Mouse (Mus musculus) MEL (cell line): ENCODE data around the gene Habp2. TPM values are rescaled to one million over a fixed set of nuclear protein-coding genes. Genes with fewer than 3 reads are reported as not detected.

ENCODE experiments used
- DNase-seq: peaks from one replicate; pipeline ENCODE4 v3.0.0; 2011; ENCODE audit warnings: low read depth, low spot score
- H3K27ac ChIP-seq: 2 replicates; pipeline ENCODE4 v1.5.1; 2012; ENCODE audit warnings: low read depth, mild to moderate bottlenecking, control low read depth, low read length, moderate library complexity; ENCODE audit not compliant: control insufficient read depth
- H3K27me3 ChIP-seq, 2 experiments: fragments of 150-350 bp in 1 of 2; sonication (generic) in 1 of 2; 2 replicates each; pipeline ENCODE4 v1.6.1; 2012; ENCODE audit warnings: low read length in 2 of 2, mild to moderate bottlenecking in 2 of 2, improper control_type of control experiment in 1 of 2, moderate library complexity in 1 of 2; ENCODE audit not compliant: insufficient read depth in 2 of 2, control insufficient read depth in 1 of 2
- H3K36me3 ChIP-seq, 2 experiments: 2 replicates each; pipeline ENCODE4 v1.6.1; 2012 to 2014; ENCODE audit warnings: low read length in 2 of 2, improper control_type of control experiment in 1 of 2, inconsistent platforms in 1 of 2, mild to moderate bottlenecking in 1 of 2; ENCODE audit not compliant: insufficient read depth in 2 of 2, control insufficient read depth in 1 of 2
- H3K4me1 ChIP-seq, 2 experiments: fragments of 150-350 bp in 1 of 2; sonication (generic) in 1 of 2; 2 replicates each; pipeline ENCODE4 v1.6.1; 2012; ENCODE audit warnings: low read length in 2 of 2, improper control_type of control experiment in 1 of 2, mild to moderate bottlenecking in 1 of 2; ENCODE audit not compliant: insufficient read depth in 2 of 2, control insufficient read depth in 1 of 2
- H3K4me3 ChIP-seq, 2 experiments: fragments of 150-350 bp in 1 of 2; sonication (generic) in 1 of 2; 2 replicates each; pipeline ENCODE4 v1.5.1; 2012; ENCODE audit warnings: low read depth in 2 of 2, low read length in 2 of 2, mild to moderate bottlenecking in 2 of 2, moderate library complexity in 2 of 2, control low read depth in 1 of 2, improper control_type of control experiment in 1 of 2; ENCODE audit not compliant: control insufficient read depth in 1 of 2, insufficient read depth in 1 of 2
- H3K79me2 ChIP-seq: 2 replicates; pipeline ENCODE4 v1.6.1; 2012; ENCODE audit warnings: mild to moderate bottlenecking, low read length, moderate library complexity; ENCODE audit not compliant: control insufficient read depth, poor library complexity, insufficient read depth
- H3K9ac ChIP-seq: 2 replicates; pipeline ENCODE4 v1.6.1; 2012; ENCODE audit warnings: low read depth, mild to moderate bottlenecking, control low read depth, low read length, moderate library complexity; ENCODE audit not compliant: control insufficient read depth, poor library complexity, severe bottlenecking
- H3K9me3 ChIP-seq: fragments of 150-350 bp; sonication (generic); replicated peaks from 2 replicates; pipeline ENCODE4 v1.6.1; 2012; ENCODE audit warnings: mild to moderate bottlenecking, low read length, improper control_type of control experiment, moderate library complexity; ENCODE audit not compliant: insufficient read depth
- BHLHE40 ChIP-seq: IDR thresholded peaks from 2 replicates; pipeline ENCODE4 v1.6.1; 2012; ENCODE audit warnings: low read depth, mild to moderate bottlenecking, inconsistent platforms, low read length, improper control_type of control experiment, borderline replicate concordance
- CTCF ChIP-seq, 3 experiments: IDR thresholded peaks in 2 of 3; conservative IDR thresholded peaks in 1 of 3; 2 replicates each; pipeline ENCODE4 v1.5.1; 2011 to 2012; ENCODE audit warnings: low read length in 3 of 3, low read depth in 2 of 3, mild to moderate bottlenecking in 2 of 3, improper control_type of control experiment in 1 of 3, inconsistent platforms in 1 of 3, mixed read lengths in 1 of 3, moderate library complexity in 1 of 3; ENCODE audit not compliant: control insufficient read depth in 1 of 3, insufficient read depth in 1 of 3, poor library complexity in 1 of 3, severe bottlenecking in 1 of 3
- E2F4 ChIP-seq: IDR thresholded peaks from 2 replicates; pipeline ENCODE4 v1.6.1; 2011; ENCODE audit warnings: low read depth, low read length, improper control_type of control experiment, borderline replicate concordance
- ETS1 ChIP-seq: IDR thresholded peaks from 2 replicates; pipeline ENCODE4 v1.6.1; 2012; ENCODE audit warnings: low read depth, mild to moderate bottlenecking, inconsistent platforms, low read length, improper control_type of control experiment, moderate library complexity
- HCFC1 ChIP-seq: IDR thresholded peaks from 2 replicates; pipeline ENCODE4 v1.6.1; 2012; ENCODE audit warnings: low read depth, mild to moderate bottlenecking, inconsistent platforms, low read length, improper control_type of control experiment, moderate library complexity
- MYC ChIP-seq: IDR thresholded peaks from 2 replicates; pipeline ENCODE4 v1.6.1; 2011; ENCODE audit warnings: low read depth, mild to moderate bottlenecking, low read length, improper control_type of control experiment, moderate library complexity
- POLR2A ChIP-seq, 2 experiments: IDR thresholded peaks; 2 replicates each; pipeline ENCODE4 v1.6.1; 2011 to 2012; ENCODE audit warnings: low read length in 2 of 2, mild to moderate bottlenecking in 2 of 2, control low read depth in 1 of 2, improper control_type of control experiment in 1 of 2, low read depth in 1 of 2, moderate library complexity in 1 of 2; ENCODE audit not compliant: control insufficient read depth in 1 of 2, insufficient read depth in 1 of 2, poor library complexity in 1 of 2
- RAD21 ChIP-seq: IDR thresholded peaks from 2 replicates; pipeline ENCODE4 v1.6.1; 2011; ENCODE audit warnings: mild to moderate bottlenecking, low read depth, low read length, improper control_type of control experiment
- SMC3 ChIP-seq: IDR thresholded peaks from 2 replicates; pipeline ENCODE4 v1.6.1; 2011; ENCODE audit warnings: low read depth, low read length, improper control_type of control experiment
- TAL1 ChIP-seq: IDR thresholded peaks from 2 replicates; pipeline ENCODE4 v1.6.1; 2012; ENCODE audit warnings: mild to moderate bottlenecking, inconsistent platforms, low read length, moderate library complexity, mixed read lengths
- USF1 ChIP-seq: IDR thresholded peaks from 2 replicates; pipeline ENCODE4 v1.6.1; 2014; ENCODE audit warnings: low read depth, mild to moderate bottlenecking, inconsistent platforms, low read length, improper control_type of control experiment, moderate library complexity
- ZC3H11A ChIP-seq: IDR thresholded peaks from 2 replicates; pipeline ENCODE4 v1.6.1; 2012; ENCODE audit warnings: low read depth, mild to moderate bottlenecking, inconsistent platforms, low read length, improper control_type of control experiment
- ZKSCAN1 ChIP-seq: IDR thresholded peaks from 2 replicates; pipeline ENCODE4 v1.6.1; 2012; ENCODE audit warnings: low read depth, mild to moderate bottlenecking, inconsistent platforms, low read length, improper control_type of control experiment, moderate library complexity
- polyA plus RNA-seq, 2 experiments: library from polyadenylated mRNA; stranded (reverse) in 1 of 2; unstranded in 1 of 2; fragments of >175 nt in 1 of 2; fragments of >200 nt in 1 of 2; gene quantifications; 2 replicates each; pipeline versions ENCODE4 v1.2.1 to v1.2.4; 2012; ENCODE audit warnings: low replicate concordance in 2 of 2, low read depth in 1 of 2; ENCODE audit not compliant: insufficient read length in 2 of 2, insufficient read depth in 1 of 2, missing spikeins in 1 of 2
- total RNA-seq: library from RNA; depleted of rRNA; stranded (reverse); fragments of 300-350 nt; gene quantifications from 2 replicates; pipeline ENCODE4 v1.2.3, GENCODE M21; 2012

Gene Habp2
- total and polyA plus RNA-seq, 3 experiments: not detected

DNA sequence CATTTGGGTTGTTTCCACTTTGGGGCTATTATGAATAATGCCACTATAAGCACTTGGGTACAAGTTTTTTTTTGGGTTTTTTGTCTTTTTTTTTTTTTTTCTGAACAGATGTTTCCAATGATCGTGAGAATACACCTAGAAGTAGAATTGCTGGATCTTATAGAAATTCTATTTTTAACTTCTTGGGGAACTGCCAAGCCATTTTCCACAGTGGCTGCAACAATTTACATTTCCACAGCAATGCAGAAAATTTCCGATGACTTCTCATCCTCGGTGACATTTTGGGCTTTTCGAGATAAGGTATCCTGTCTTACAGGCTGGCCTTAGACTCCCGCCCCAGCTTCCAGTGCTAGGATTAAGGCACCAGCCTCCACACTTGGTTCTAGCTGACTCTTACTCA lies 41.7 kb upstream of the Habp2 start:
- H3K79me2 ChIP-seq: no peaks in the 10 kb centered on the region
- no peak overlapping the region for H3K27ac ChIP-seq
- no peaks in the 10 kb centered on the region for H3K9me3 ChIP-seq
- DNase-seq: no peak
- H3K36me3 ChIP-seq: no peaks in the 10 kb centered on the region
- no peak overlapping the region for H3K4me3 ChIP-seq
- H3K9ac ChIP-seq: no peak overlapping the region
- peaks cover 0 to 2% of the 10 kb centered on the region in 2 experiments; a peak in 3 of 4 replicates for H3K27me3 ChIP-seq
- TF ChIP-seq POLR2A (IDR thresholded peaks at IDR 0.05; ENCODE audit: control insufficient read depth in 1 of 2, insufficient read depth in 1 of 2, low read depth in 1 of 2, low read length in 2 of 2, poor library complexity in 1 of 2): no peak
- no peak for TF ChIP-seq USF1
- TF ChIP-seq E2F4: no peak
- TF ChIP-seq HCFC1: no peak
- TF ChIP-seq TAL1: no peak
- no peak for TF ChIP-seq BHLHE40
- TF ChIP-seq SMC3: no peak
- TF ChIP-seq CTCF (IDR thresholded peaks at IDR 0.05 in 2 of 3, conservative IDR thresholded peaks at IDR 0.05 in 1 of 3; ENCODE audit: control insufficient read depth in 1 of 3, insufficient read depth in 1 of 3, low read depth in 2 of 3, low read length in 3 of 3, poor library complexity in 1 of 3, severe bottlenecking in 1 of 3): no peak
- TF ChIP-seq ETS1: no peak
- no peak for TF ChIP-seq RAD21
- TF ChIP-seq, all 39 proteins: peak for 0
- H3K4me1 ChIP-seq: no peaks in the 10 kb centered on the region

- Histone ChIP-seq H3K9me3 (no peaks in the 10 kb centered on the region), H3K79me2 (no peaks in the 10 kb centered on the region), H3K4me1 (peaks cover 0 to 5% of the 10 kb centered on the region in 2 experiments; a peak in 3 of 4 replicates), H3K27ac (no peak overlapping the region), H3K27me3 (peaks cover 1 to 3% of the 10 kb centered on the region in 2 experiments; a peak in 3 of 4 replicates), H3K4me3 (no peak overlapping the region), H3K9ac (no peak overlapping the region), H3K36me3 (peaks cover 0 to 2% of the 10 kb centered on the region in 2 experiments; a peak in 1 of 4 replicates)
- TF ChIP-seq E2F4 (no peak), MYC (no peak), ZKSCAN1 (no peak), ZC3H11A (no peak)
- DNase-seq: no peak
These were observed 34.1 kb upstream of the Habp2 start for GRCm38 (mm10) chr19:56252815-56253214.

DNA sequence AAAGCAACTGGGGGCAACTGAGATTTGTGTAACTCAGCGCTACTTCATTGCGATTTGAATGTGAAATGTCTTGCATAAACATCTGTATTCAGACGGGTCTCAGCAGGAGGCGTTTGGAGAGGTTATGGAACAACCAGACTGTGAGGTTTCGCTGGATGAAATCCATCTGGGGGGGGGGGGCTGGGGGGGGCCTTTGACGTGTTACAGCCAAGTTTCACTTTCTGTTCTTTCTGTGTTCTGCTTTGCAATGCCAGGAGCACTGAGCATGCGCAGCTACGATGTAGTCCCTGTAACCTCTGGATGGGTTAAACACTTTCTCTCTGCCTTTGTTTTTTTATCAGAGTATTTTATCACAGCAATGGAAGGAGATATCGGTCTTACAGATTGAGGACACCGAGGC lies 33.7 kb upstream of the Habp2 start:
- H3K4me1 ChIP-seq: peaks cover 0 to 5% of the 10 kb centered on the region in 2 experiments; a peak in 3 of 4 replicates
- H3K79me2 ChIP-seq: no peaks in the 10 kb centered on the region
- no peak overlapping the region for H3K27ac ChIP-seq
- H3K4me3 ChIP-seq: no peak overlapping the region
- H3K9me3 ChIP-seq: no peaks in the 10 kb centered on the region
- H3K9ac ChIP-seq: no peak overlapping the region
- no peak for DNase-seq
- H3K36me3 ChIP-seq: peaks cover 0 to 2% of the 10 kb centered on the region in 2 experiments; a peak in 1 of 4 replicates
- TF ChIP-seq CTCF (IDR thresholded peaks at IDR 0.05 in 2 of 3, conservative IDR thresholded peaks at IDR 0.05 in 1 of 3; ENCODE audit: control insufficient read depth in 1 of 3, insufficient read depth in 1 of 3, low read depth in 2 of 3, low read length in 3 of 3, poor library complexity in 1 of 3, severe bottlenecking in 1 of 3): no peak
- H3K27me3 ChIP-seq: peaks cover 1 to 3% of the 10 kb centered on the region in 2 experiments; a peak in 3 of 4 replicates
